Comparison of ENCODE assay signal across 10 mouse cellular contexts in genomic region chr11:87762702-87763385, GRCm38 (mm10). TPM values are rescaled to one million over a fixed set of nuclear protein-coding genes. Genes with fewer than 3 reads are reported as not detected.
DNase-seq lines count a peak whose midpoint lies in the region; ATAC-seq and TF ChIP-seq lines count a peak whose summit lies in the region.
"Had no signal": no experiment of that assay in that cellular context is flagged by ENCODE, and none has a peak within 500 bp of the region (broad histone marks: within the 10 kb centered on the region; RNA-seq: fewer than 3 reads in every experiment).

No protein-coding gene starts in this region.

- TF ChIP-seq EP300 in MEL (IDR thresholded peaks at IDR 0.05; ENCODE audit: low read depth in 1 of 2, low read length in 2 of 2), result no peak
- TF ChIP-seq EP300 in heart, adult 2 months (IDR thresholded peaks at IDR 0.05; ENCODE audit: insufficient read depth, low read depth, low read length), result no peak

- intact Hi-C loops in heart, adult 2 months (cut with DNase I), result no loop called here

- WGBS in hindbrain, embryonic 11.5 days, result 42% methylated on average over 12 of the region's 12 CpGs
- 47% methylated on average over 12 of the region's 12 CpGs for WGBS in midbrain, embryonic 11.5 days
- 41% methylated on average over 12 of the region's 12 CpGs for WGBS in heart, adult 2 months

- no peaks in the 10 kb centered on the region for H3K9me3 ChIP-seq in MEL (replicated peaks; ENCODE audit: insufficient read depth, low read length)
- no peaks in the 10 kb centered on the region for H3K9me3 ChIP-seq in hindbrain, embryonic 11.5 days (ENCODE audit: control insufficient read depth, low read length)
- no peaks in the 10 kb centered on the region for H3K9me3 ChIP-seq in midbrain, embryonic 11.5 days (ENCODE audit: control insufficient read depth, low read length)

- H3K4me1 ChIP-seq in MEL (ENCODE audit: control insufficient read depth in 1 of 2, insufficient read depth in 2 of 2, low read length in 2 of 2), result no peaks in the 10 kb centered on the region; a peak in 1 of 4 replicates
- H3K4me1 ChIP-seq in hindbrain, embryonic 11.5 days (replicated peaks; ENCODE audit: control insufficient read depth, insufficient read depth, low read length), result peaks cover 6% of the 10 kb centered on the region
- H3K4me1 ChIP-seq in midbrain, embryonic 11.5 days (ENCODE audit: control insufficient read depth, insufficient read depth, low read length), result peaks cover 29% of the 10 kb centered on the region
- no peaks in the 10 kb centered on the region for H3K4me1 ChIP-seq in heart, adult 2 months (ENCODE audit: control insufficient read depth, insufficient read depth, low read length)

- no peak for TF ChIP-seq POLR2A in MEL (IDR thresholded peaks at IDR 0.05; ENCODE audit: control insufficient read depth in 1 of 2, insufficient read depth in 1 of 2, low read depth in 1 of 2, low read length in 2 of 2, poor library complexity in 1 of 2)
- TF ChIP-seq POLR2A in heart, adult 2 months (IDR thresholded peaks at IDR 0.05; ENCODE audit: insufficient read depth, low read depth, low read length), result no peak

- DNase-seq in frontal cortex, postnatal 10 days (ENCODE audit: low spot score in 2 of 2), result peak; percentile 41 to 59
- peak; percentile 42 for DNase-seq in MEL (ENCODE audit: low read depth, low spot score)
- DNase-seq in hindbrain, embryonic 11.5 days (ENCODE audit: low spot score), result peak; percentile 2
- DNase-seq in midbrain, embryonic 11.5 days (ENCODE audit: low spot score, missing footprints), result no peak
- no peak for DNase-seq in ovary, postnatal 14 days (ENCODE audit: low spot score)
- DNase-seq in adrenal gland, postnatal 14 days, result no peak
- no peak for DNase-seq in heart, adult 2 months

- H3K4me2 ChIP-seq in hindbrain, embryonic 11.5 days (replicated peaks; ENCODE audit: low read depth, low read length), result peak overlapping the region; percentile 87
- peak overlapping the region; percentile 98 for H3K4me2 ChIP-seq in midbrain, embryonic 11.5 days

- no peaks in the 10 kb centered on the region for H3K27me3 ChIP-seq in MEL (ENCODE audit: control insufficient read depth in 1 of 2, insufficient read depth in 2 of 2, low read length in 2 of 2)
- peaks cover 55% of the 10 kb centered on the region for H3K27me3 ChIP-seq in hindbrain, embryonic 11.5 days (ENCODE audit: control insufficient read depth, insufficient read depth, low read length)
- peaks cover 48% of the 10 kb centered on the region for H3K27me3 ChIP-seq in midbrain, embryonic 11.5 days (ENCODE audit: control insufficient read depth, insufficient read depth, low read length)
- peaks cover 30% of the 10 kb centered on the region for H3K27me3 ChIP-seq in heart, adult 2 months (ENCODE audit: control insufficient read depth, insufficient read depth, low read length)

- no peak for TF ChIP-seq CTCF in MEL (IDR thresholded peaks at IDR 0.05 in 2 of 3, conservative IDR thresholded peaks at IDR 0.05 in 1 of 3; ENCODE audit: control insufficient read depth in 1 of 3, insufficient read depth in 1 of 3, low read depth in 2 of 3, low read length in 3 of 3, poor library complexity in 1 of 3, severe bottlenecking in 1 of 3)
- TF ChIP-seq CTCF in heart, adult 2 months (IDR thresholded peaks at IDR 0.05), result no peak

- no peak for TF ChIP-seq RAD21 in MEL (IDR thresholded peaks at IDR 0.05; ENCODE audit: low read depth, low read length)

- no peak overlapping the region for H3K27ac ChIP-seq in MEL (ENCODE audit: control insufficient read depth, low read depth, low read length)
- H3K27ac ChIP-seq in hindbrain, embryonic 11.5 days (ENCODE audit: low read depth, low read length), result no peak overlapping the region
- H3K27ac ChIP-seq in midbrain, embryonic 11.5 days (ENCODE audit: low read depth, low read length), result no peak overlapping the region
- H3K27ac ChIP-seq in heart, adult 2 months, result no peak overlapping the region

- no peak overlapping the region for H3K4me3 ChIP-seq in MEL (ENCODE audit: control insufficient read depth in 1 of 2, insufficient read depth in 1 of 2, low read depth in 2 of 2, low read length in 2 of 2)
- H3K4me3 ChIP-seq in hindbrain, embryonic 11.5 days (ENCODE audit: low read depth, low read length), result peak overlapping the region; percentile 43; the same call in 1 of the 2 replicates
- peak overlapping the region; percentile 48 for H3K4me3 ChIP-seq in midbrain, embryonic 11.5 days (ENCODE audit: low read depth, low read length)
- H3K4me3 ChIP-seq in heart, adult 2 months, result no peak overlapping the region

- no peaks in the 10 kb centered on the region for H3K36me3 ChIP-seq in MEL (ENCODE audit: control insufficient read depth in 1 of 2, insufficient read depth in 2 of 2, low read length in 2 of 2)
- H3K36me3 ChIP-seq in hindbrain, embryonic 11.5 days (ENCODE audit: control insufficient read depth, insufficient read depth, low read length), result no peaks in the 10 kb centered on the region
- H3K36me3 ChIP-seq in midbrain, embryonic 11.5 days (ENCODE audit: control insufficient read depth, insufficient read depth, low read length), result no peaks in the 10 kb centered on the region
- H3K36me3 ChIP-seq in heart, adult 2 months (ENCODE audit: control insufficient read depth, insufficient read depth, low read length), result no peaks in the 10 kb centered on the region

- H3K79me2 ChIP-seq in MEL (ENCODE audit: control insufficient read depth, insufficient read depth, low read length, poor library complexity), result peaks cover 3% of the 10 kb centered on the region
- H3K79me2 ChIP-seq in heart, adult 2 months (replicated peaks; ENCODE audit: control insufficient read depth, insufficient read depth, low read length), result no peaks in the 10 kb centered on the region

- ATAC-seq in frontal cortex, adult (ENCODE audit: low TSS enrichment), result no peak
- no peak for ATAC-seq in hindbrain, embryonic 11.5 days (ENCODE audit: low FRiP score)
- no peak for ATAC-seq in midbrain, embryonic 11.5 days (ENCODE audit: low FRiP score)

- no peak overlapping the region for H3K9ac ChIP-seq in MEL (ENCODE audit: control insufficient read depth, low read depth, low read length, poor library complexity, severe bottlenecking)
- 0 out of 2 replicates have a peak overlapping the region, but pooled peaks have one; percentile 23 for H3K9ac ChIP-seq in hindbrain, embryonic 11.5 days (ENCODE audit: low read depth, low read length)
- H3K9ac ChIP-seq in midbrain, embryonic 11.5 days (ENCODE audit: low read length), result peak overlapping the region; percentile 38; the same call in 1 of the 2 replicates
- no peak overlapping the region for H3K9ac ChIP-seq in heart, adult 2 months (ENCODE audit: low read depth, low read length)

TF ChIP-seq in MEL, 35 proteins besides CTCF, POLR2A, EP300 and RAD21:
- no peak for TF ChIP-seq ZC3H11A (IDR thresholded peaks at IDR 0.05; ENCODE audit: low read depth, low read length)
- no peak for TF ChIP-seq MAZ (IDR thresholded peaks at IDR 0.05; ENCODE audit: low read depth, low read length)
- no peak for TF ChIP-seq NRF1 (IDR thresholded peaks at IDR 0.05; ENCODE audit: insufficient read depth, low read depth, low read length, poor library complexity, severe bottlenecking)
- TF ChIP-seq JUND (IDR thresholded peaks at IDR 0.05; ENCODE audit: low read depth, low read length), result no peak
- no peak for TF ChIP-seq MYC (IDR thresholded peaks at IDR 0.05; ENCODE audit: low read depth, low read length)
- TF ChIP-seq ZMIZ1 (IDR thresholded peaks at IDR 0.05; ENCODE audit: low read depth, low read length), result no peak
- TF ChIP-seq MAX (IDR thresholded peaks at IDR 0.05; ENCODE audit: low read length), result no peak
- TF ChIP-seq E2F4 (IDR thresholded peaks at IDR 0.05; ENCODE audit: borderline replicate concordance, low read depth, low read length), result no peak
- TF ChIP-seq TAL1 (IDR thresholded peaks at IDR 0.05; ENCODE audit: low read length), result no peak
- no peak for TF ChIP-seq POLR2AphosphoS5 (IDR thresholded peaks at IDR 0.05; ENCODE audit: borderline replicate concordance, low read depth, low read length)
- TF ChIP-seq CHD1 (IDR thresholded peaks at IDR 0.05; ENCODE audit: low read depth, low read length), result no peak

RNA-seq across cellular contexts. Expression of gene Tspoap1, which starts 2.5 kb away (rescaled TPM):
- total RNA-seq in MEL (2012; rRNA removed), result 3.7 and 5.2 TPM in 2 replicates
- polyA plus RNA-seq in MEL (2012; ENCODE audit: insufficient read depth in 1 of 2, insufficient read length in 2 of 2, low read depth in 1 of 2, low replicate concordance in 2 of 2, missing spikeins in 1 of 2), result 1 to 10 TPM in 1 of 2 experiments, not detected in 1; 8.6 TPM
- polyA plus RNA-seq in hindbrain, embryonic 11.5 days (2014; fragmentation: Nextera tagmentation; extraction: Ambion mirVana), result 6.4 and 10.0 TPM in 2 replicates
- 7.0 and 9.0 TPM in 2 replicates for polyA plus RNA-seq in midbrain, embryonic 11.5 days (2014; fragmentation: Nextera tagmentation; extraction: Ambion mirVana)
- total RNA-seq in adrenal gland, postnatal 14 days (2021), result 2.8 and 3.9 TPM in 2 replicates
- total RNA-seq in heart, adult 2 months (2021), result not detected
- 0.09 and 0.66 TPM in 2 replicates for polyA plus RNA-seq in heart, adult 2 months (2012; rRNA removed)
- polyA plus RNA-seq: C2C12 had no signal

RNA-seq across cellular contexts. Expression of gene Supt4a, which starts 25.5 kb away (rescaled TPM):
- total RNA-seq in MEL (2012; rRNA removed), result 301 and 332 TPM in 2 replicates
- 100 to 1,000 TPM in 1 of 2 experiments, not detected in 1; 223 TPM for polyA plus RNA-seq in MEL (2012; ENCODE audit: insufficient read depth in 1 of 2, insufficient read length in 2 of 2, low read depth in 1 of 2, low replicate concordance in 2 of 2, missing spikeins in 1 of 2)
- polyA plus RNA-seq in hindbrain, embryonic 11.5 days (2014; fragmentation: Nextera tagmentation; extraction: Ambion mirVana), result 162 and 169 TPM in 2 replicates
- polyA plus RNA-seq in midbrain, embryonic 11.5 days (2014; fragmentation: Nextera tagmentation; extraction: Ambion mirVana), result 148 and 163 TPM in 2 replicates
- total RNA-seq in adrenal gland, postnatal 14 days (2021), result 56.5 and 74.2 TPM in 2 replicates
- total RNA-seq in heart, adult 2 months (2021), result 10 to 100 TPM; 41.4 to 44.6 TPM
- 47.5 and 80.4 TPM in 2 replicates for polyA plus RNA-seq in heart, adult 2 months (2012; rRNA removed)

RNA-seq across cellular contexts. Expression of gene Mpo, which starts 30.5 kb away (rescaled TPM):
- total RNA-seq in MEL (2012; rRNA removed), result not detected in 2 replicates
- under 1 TPM in 1 of 2 experiments, not detected in 1; 0.13 TPM for polyA plus RNA-seq in MEL (2012; ENCODE audit: insufficient read depth in 1 of 2, insufficient read length in 2 of 2, low read depth in 1 of 2, low replicate concordance in 2 of 2, missing spikeins in 1 of 2)
- 2.8 and 5.3 TPM in 2 replicates for polyA plus RNA-seq in hindbrain, embryonic 11.5 days (2014; fragmentation: Nextera tagmentation; extraction: Ambion mirVana)
- polyA plus RNA-seq in midbrain, embryonic 11.5 days (2014; fragmentation: Nextera tagmentation; extraction: Ambion mirVana), result 2.6 and 2.9 TPM in 2 replicates
- 0.64 and 1.4 TPM in 2 replicates for total RNA-seq in adrenal gland, postnatal 14 days (2021)
- not detected for total RNA-seq in heart, adult 2 months (2021)
- polyA plus RNA-seq in heart, adult 2 months (2012; rRNA removed), result 0.10 TPM in 1 of 2 replicates, not detected in the other
- polyA plus RNA-seq: adrenal gland, adult 2 months; C2C12 had no signal

Comparison
In these comparisons a context has a peak if more than half of its experiments do, and no peak if none do; other contexts are left out.
1. DNase-seq: peak in frontal cortex, postnatal 10 days (2 of 2), MEL (single experiment) and hindbrain, embryonic 11.5 days (single experiment); none in midbrain, embryonic 11.5 days (single experiment), ovary, postnatal 14 days (single experiment), adrenal gland, postnatal 14 days (single experiment) and heart, adult 2 months (0 of 2).
2. H3K4me3 ChIP-seq: peak in hindbrain, embryonic 11.5 days (single experiment) and midbrain, embryonic 11.5 days (single experiment); none in MEL (0 of 2) and heart, adult 2 months (single experiment).
3. H3K9ac ChIP-seq: peak in hindbrain, embryonic 11.5 days (single experiment) and midbrain, embryonic 11.5 days (single experiment); none in MEL (single experiment) and heart, adult 2 months (single experiment).